Mouse (Mus musculus) heart, adult 18-20 months (tissue): ENCODE measurements at regions not wholly inside any gene's neighbourhood (a gene's known extent, or its start where the extent isn't known, plus 50 kb on each side); places are given as distances from the start of the nearest gene placed in this dataset.
"Not testable (repeated sequence)": the region's sequence is repeated elsewhere in the genome, so short reads cannot be mapped to it uniquely, and the experiment has no call there.

Experiments
- DNase-seq, 2 experiments: peaks; one replicate each; pipeline ENCODE4 v3.0.0; 2021 to 2022; ENCODE audit warnings: mixed read lengths in 1 of 2

GRCm38 (mm10) chr16:86361099-86361498, 459.5 kb upstream of the Adamts5 start:
- peak in 1 of 2 experiments; percentile 7 for DNase-seq

DNA sequence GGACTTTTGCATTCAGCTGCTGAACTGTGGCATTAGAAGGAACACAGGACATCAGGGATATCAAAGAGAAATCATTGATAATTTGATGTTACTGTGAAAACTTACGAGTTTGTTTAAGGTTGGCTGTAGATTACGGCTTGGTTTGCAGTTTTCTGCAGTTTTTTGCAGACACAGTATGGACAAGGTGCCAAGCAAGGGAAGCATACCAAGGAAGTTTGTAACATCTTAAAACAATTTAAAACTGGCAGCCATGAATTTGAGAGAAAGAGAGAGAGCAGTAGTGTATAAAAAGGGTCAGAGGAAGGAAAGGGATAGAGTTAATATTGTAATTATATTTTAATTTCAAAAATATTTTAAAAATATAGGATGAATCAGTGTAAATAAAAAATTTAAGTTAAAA, 453.4 kb upstream of the Adamts5 start:
- no peak for DNase-seq

DNA sequence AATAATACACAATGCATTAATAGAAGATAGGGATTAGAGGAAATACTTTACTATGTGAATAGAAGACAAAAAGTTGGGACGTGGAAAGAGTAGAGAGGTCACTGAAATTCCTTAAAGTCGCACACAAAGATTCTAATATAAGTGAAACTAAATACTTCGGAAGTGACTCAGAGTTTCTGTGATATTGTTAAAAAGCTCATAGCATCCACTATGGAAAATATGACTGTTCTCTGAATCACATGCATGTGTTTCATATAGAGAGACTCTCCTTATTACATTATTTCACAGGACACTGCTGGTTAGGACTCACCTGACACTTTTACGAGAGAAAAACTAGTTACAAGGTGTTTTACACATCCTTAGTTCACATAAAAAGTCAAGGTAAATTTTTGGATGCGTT, 446.1 kb upstream of the Adamts5 start:
- DNase-seq, result no peak

DNA sequence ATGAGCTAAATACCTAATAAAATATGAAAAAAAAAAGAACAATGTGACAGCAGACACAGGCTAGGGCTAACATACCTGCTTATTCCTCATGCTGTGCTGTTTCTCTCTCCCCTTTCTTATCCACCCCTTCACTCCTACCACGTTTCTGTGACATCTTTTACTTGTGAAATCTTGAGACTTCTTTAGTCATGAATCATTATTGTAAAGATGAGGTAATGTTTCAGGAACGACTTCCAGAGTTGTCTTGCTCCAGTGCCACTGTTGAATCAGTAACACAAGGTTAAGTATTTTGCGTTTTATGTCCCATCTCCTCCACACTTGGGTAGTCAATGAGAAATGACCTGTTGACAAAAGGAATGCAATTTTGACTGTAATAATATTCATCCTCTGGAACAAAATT, 445.3 kb upstream of the Adamts5 start:
- DNase-seq, result no peak

GRCm38 (mm10) chr16:86340311-86340710, 438.7 kb upstream of the Adamts5 start:
- peak in 1 of 2 experiments; percentile 22 for DNase-seq

- peak in 1 of 2 experiments; percentile 4 for DNase-seq
Measured at GRCm38 (mm10) chr16:86325406-86325805, 423.8 kb upstream of the Adamts5 start.

DNA sequence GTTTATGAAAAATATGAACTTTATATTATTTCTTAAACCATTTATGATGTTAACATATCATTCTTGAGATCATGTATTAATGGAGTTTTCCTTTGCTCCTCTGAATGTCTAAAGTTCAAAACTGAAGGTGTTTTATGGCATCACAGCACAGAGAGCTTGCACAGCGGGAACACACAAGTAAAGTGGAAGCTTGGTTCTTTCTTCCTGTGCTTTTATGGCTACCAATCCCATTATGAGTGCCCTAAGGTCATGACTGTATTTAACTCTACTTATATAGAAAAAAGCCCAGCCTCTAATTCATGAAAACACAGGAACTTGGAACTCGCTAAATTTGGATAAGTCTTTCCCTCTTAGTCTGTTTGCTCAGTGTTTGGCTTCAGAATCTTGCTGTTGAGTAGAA, 417.3 kb upstream of the Adamts5 start:
- no peak for DNase-seq

- DNase-seq, result no peak
Measured at GRCm38 (mm10) chr16:86309696-86310095, 408.1 kb upstream of the Adamts5 start.

DNA sequence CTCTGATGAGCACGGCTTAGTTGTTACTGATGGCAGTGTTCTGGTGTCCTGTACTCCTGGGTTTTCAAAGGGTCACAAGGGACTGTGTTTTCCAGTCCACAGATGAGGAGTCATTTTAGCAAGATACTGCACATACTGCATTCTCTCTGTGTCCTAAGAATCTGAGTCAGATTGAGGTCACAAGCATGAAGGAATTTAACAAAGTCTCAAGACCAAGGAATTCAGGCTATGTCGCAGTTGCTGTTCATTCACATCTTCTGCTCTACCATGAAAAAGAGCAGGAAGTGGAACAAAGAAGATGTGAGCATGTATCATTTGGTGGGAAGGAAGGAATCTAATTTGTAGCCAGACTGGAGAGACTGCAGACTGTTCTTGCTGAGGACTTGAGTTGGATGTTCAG, 402.2 kb upstream of the Adamts5 start:
- DNase-seq, result no peak

DNA sequence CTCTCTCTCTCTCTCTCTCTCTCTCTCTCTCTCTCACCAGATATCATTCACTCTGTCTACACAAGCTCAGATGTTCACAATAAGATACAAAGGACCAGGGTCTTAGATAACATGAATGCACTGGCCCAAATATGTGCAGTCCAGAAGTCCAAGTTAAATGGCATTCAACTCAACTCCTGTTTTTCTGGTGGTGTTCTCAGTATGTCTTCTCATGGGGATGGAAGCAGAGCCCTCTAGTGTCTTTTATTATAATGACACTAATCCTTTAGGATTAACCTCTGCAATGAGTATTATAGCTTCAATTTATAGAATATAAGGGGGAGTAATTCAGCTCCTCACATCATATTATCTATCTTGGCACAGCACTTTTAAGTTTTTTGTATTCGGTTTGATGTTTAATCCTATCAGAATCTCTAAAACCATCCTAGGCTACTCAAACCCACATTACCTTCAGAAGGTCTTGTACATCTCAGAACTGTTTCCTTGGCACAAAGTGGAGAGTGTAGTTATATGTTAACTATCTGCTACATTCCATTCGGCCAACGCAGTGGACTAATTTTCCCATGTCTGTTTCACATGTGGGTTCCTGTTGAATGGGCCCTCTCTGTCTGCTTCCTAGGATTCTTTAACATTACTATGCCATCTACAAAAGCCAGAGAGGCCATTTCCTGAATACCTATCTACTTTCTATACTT, 401.0 kb upstream of the Adamts5 start:
- peak in 1 of 2 experiments; percentile 35 for DNase-seq

- no peak for DNase-seq
Measured at GRCm38 (mm10) chr16:86294436-86294835, 392.8 kb upstream of the Adamts5 start.

DNA sequence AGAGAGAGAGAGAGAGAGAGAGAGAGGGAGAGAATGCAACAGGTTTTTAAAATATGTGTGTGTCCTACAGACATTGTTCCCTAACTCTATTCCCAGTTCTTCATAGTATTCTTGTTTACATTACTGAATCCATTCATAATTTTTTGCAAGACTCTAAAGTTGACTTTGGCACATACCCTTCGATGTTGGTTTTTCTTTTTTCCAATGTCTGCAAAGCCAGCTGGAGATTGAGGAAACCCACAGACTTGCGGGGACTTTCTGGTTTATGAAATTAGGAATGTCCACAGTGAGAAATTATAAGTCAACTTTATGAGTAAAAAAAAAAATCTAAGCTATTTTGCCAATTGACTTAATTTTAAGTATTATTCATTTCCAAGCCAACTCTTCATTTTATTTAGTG, 379.7 kb upstream of the Adamts5 start:
- no peak for DNase-seq

DNA sequence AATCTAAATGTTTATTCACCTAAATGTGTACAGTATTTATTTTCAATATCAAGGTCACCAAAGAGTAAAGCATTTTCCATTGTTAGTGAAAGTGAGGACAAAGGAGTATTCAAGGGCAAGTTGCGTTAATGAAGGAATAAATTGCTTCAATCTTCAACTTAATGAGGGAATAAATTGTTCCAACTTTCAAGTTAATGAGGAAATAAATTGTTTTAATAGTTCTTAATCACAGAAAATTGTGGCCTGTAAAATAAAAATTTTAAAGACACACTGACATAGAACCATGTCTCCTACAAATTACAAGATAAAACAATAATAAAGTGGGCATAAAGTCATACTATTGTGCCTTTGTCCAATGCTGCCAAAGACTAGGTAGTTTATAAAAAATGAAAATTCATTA, 375.4 kb upstream of the Adamts5 start:
- DNase-seq, result no peak

DNA sequence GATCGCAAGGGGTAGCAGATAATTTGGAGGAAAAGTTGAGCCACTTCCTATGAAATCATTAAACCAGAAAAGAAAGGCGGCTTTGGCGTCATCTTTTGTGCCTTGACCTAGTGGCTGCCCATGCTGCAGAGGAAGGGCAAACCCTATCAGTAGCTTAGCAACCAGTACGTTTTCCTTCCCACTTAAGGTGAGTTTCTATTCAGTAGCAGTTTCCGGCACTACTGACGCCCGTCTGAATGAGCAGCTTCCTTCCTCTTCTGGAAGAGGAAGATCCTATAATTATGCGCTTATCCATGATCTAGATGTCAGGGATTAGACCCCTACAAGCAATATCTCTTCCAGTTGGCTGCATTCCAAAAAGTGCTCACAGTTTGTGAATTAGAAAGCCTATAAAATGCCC, 360.0 kb upstream of the Adamts5 start:
- peak; percentile 13 to 62 for DNase-seq

GRCm38 (mm10) chr16:86252630-86253029, 351.0 kb upstream of the Adamts5 start:
- DNase-seq, result peak; percentile 30 to 75

DNA sequence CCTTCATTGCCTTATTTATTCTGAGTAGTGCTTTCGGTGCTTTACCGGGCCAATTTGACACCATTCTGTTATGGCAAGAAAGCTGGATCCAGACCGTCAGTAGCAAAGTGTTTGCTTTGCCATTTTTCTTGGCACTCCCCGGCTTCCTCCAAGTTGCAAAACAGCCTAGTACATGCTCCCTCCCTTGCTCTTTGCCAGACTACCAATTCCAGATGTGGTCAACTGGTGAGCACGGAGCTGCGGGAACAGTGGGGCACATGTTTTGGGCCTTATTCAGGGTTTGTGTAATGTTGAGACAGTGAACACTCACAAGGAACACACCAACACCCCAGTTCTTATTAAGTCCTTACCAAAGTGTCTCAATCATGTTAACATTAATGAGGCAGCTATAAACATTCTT, 348.4 kb upstream of the Adamts5 start:
- peak; percentile 36 to 61 for DNase-seq

GRCm38 (mm10) chr16:86244191-86244590, 342.6 kb upstream of the Adamts5 start:
- no peak for DNase-seq

GRCm38 (mm10) chr16:86242766-86243510, 341.3 kb upstream of the Adamts5 start:
- peak; percentile 48 to 71 for DNase-seq

GRCm38 (mm10) chr16:86222997-86223396, 321.4 kb upstream of the Adamts5 start:
- peak; percentile 66 to 80 for DNase-seq

GRCm38 (mm10) chr16:86210547-86210946, 308.9 kb upstream of the Adamts5 start:
- no peak for DNase-seq

DNA sequence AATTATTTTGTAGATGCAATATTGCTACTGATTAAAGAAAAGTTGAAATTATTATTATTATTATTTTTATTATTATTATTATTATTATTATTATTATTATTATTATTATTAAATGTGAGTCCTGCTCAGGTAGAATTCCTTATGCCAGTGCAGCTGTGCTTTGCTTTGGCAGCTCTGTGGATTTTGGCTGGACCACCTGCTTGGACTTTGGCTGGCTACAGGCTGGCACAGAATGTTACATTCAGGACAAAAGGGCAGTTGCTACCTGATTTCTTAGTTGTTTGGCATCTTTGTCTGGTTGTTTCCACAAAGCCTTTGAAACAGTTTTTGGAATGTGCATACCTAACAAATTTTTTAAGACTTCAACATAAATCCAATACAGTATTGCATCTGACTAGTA, 307.7 kb upstream of the Adamts5 start:
- DNase-seq, result no peak

GRCm38 (mm10) chr16:86189874-86190273, 288.2 kb upstream of the Adamts5 start:
- no peak for DNase-seq

GRCm38 (mm10) chr16:86188966-86189365, 287.3 kb upstream of the Adamts5 start:
- no peak for DNase-seq

GRCm38 (mm10) chr16:86187609-86188008, 286.0 kb upstream of the Adamts5 start:
- DNase-seq, result not testable (repeated sequence)
